Comparison of ENCODE assay signal across 25 mouse cellular contexts in genomic region chr10:106881330-106881729, GRCm38 (mm10).
"Had no signal": no experiment of that assay in that cellular context is flagged by ENCODE, and none has a peak within 500 bp of the region (broad histone marks: within the 10 kb centered on the region; RNA-seq: fewer than 3 reads in every experiment).

No protein-coding gene starts in this region.

- H3K4me3 ChIP-seq: heart, embryonic 10.5 days; heart, embryonic 12.5 days; hindbrain, embryonic 10.5 days; hindbrain, embryonic 12.5 days; intestine, embryonic 15.5 days; layer of hippocampus, adult 2 months; left cerebral cortex, adult 2 months; limb, embryonic 13.5 days; limb, embryonic 15.5 days; liver, embryonic 12.5 days had no signal

- H3K27me3 ChIP-seq: heart, embryonic 12.5 days; hindbrain, embryonic 12.5 days; intestine, embryonic 15.5 days; limb, embryonic 13.5 days; limb, embryonic 15.5 days; liver, embryonic 12.5 days had no signal

- H3K36me3 ChIP-seq: heart, embryonic 10.5 days; heart, embryonic 12.5 days; hindbrain, embryonic 10.5 days; hindbrain, embryonic 12.5 days; intestine, embryonic 15.5 days; limb, embryonic 13.5 days; limb, embryonic 15.5 days; liver, embryonic 12.5 days had no signal

- H3K4me1 ChIP-seq: heart, embryonic 10.5 days; heart, embryonic 12.5 days; hindbrain, embryonic 10.5 days; hindbrain, embryonic 12.5 days; intestine, embryonic 15.5 days; limb, embryonic 13.5 days; limb, embryonic 15.5 days; liver, embryonic 12.5 days had no signal

- DNase-seq: gastrocnemius, postnatal 14 days; gastrocnemius, postnatal 36 days; heart, adult 18-20 months; heart, postnatal 10 days; heart, postnatal 4 days; kidney, adult 18-20 months; kidney, adult 8-10 months; kidney, postnatal 10 days; kidney, postnatal 25 days; kidney, postnatal 4 days had no signal

- H3K9me3 ChIP-seq: heart, embryonic 10.5 days; heart, embryonic 12.5 days; hindbrain, embryonic 10.5 days; hindbrain, embryonic 12.5 days; intestine, embryonic 15.5 days; limb, embryonic 13.5 days; limb, embryonic 15.5 days; liver, embryonic 12.5 days had no signal

- H3K27ac ChIP-seq: heart, embryonic 10.5 days; hindbrain, embryonic 10.5 days; hindbrain, embryonic 12.5 days; hindbrain, embryonic 14.5 days; intestine, embryonic 15.5 days; layer of hippocampus, adult 2 months; left cerebral cortex, adult 2 months; limb, embryonic 13.5 days; limb, embryonic 15.5 days; liver, embryonic 12.5 days; liver, embryonic 14.5 days had no signal

- ATAC-seq: hindbrain, embryonic 16.5 days; inflammation-experienced regulatory T-cells, adult 6 months; intestine, embryonic 15.5 days; intestine, postnatal 0 days; liver, embryonic 12.5 days had no signal
